Mouse (Mus musculus) MEL (cell line): ENCODE data around the gene Fbxo7. TPM values are rescaled to one million over a fixed set of nuclear protein-coding genes. Genes with fewer than 3 reads are reported as not detected.
A peak's percentile ranks its signal among the peaks of the same experiment; 100 is the strongest.

Experiments used
- DNase-seq: peaks from one replicate; pipeline ENCODE4 v3.0.0; 2011; ENCODE audit warnings: low read depth, low spot score
- H3K27ac ChIP-seq: 2 replicates; pipeline ENCODE4 v1.5.1; 2012; ENCODE audit warnings: low read depth, mild to moderate bottlenecking, control low read depth, low read length, moderate library complexity; ENCODE audit not compliant: control insufficient read depth
- H3K27me3 ChIP-seq, 2 experiments: fragments of 150-350 bp in 1 of 2; sonication (generic) in 1 of 2; 2 replicates each; pipeline ENCODE4 v1.6.1; 2012; ENCODE audit warnings: low read length in 2 of 2, mild to moderate bottlenecking in 2 of 2, improper control_type of control experiment in 1 of 2, moderate library complexity in 1 of 2; ENCODE audit not compliant: insufficient read depth in 2 of 2, control insufficient read depth in 1 of 2
- H3K36me3 ChIP-seq, 2 experiments: 2 replicates each; pipeline ENCODE4 v1.6.1; 2012 to 2014; ENCODE audit warnings: low read length in 2 of 2, improper control_type of control experiment in 1 of 2, inconsistent platforms in 1 of 2, mild to moderate bottlenecking in 1 of 2; ENCODE audit not compliant: insufficient read depth in 2 of 2, control insufficient read depth in 1 of 2
- H3K4me1 ChIP-seq, 2 experiments: fragments of 150-350 bp in 1 of 2; sonication (generic) in 1 of 2; 2 replicates each; pipeline ENCODE4 v1.6.1; 2012; ENCODE audit warnings: low read length in 2 of 2, improper control_type of control experiment in 1 of 2, mild to moderate bottlenecking in 1 of 2; ENCODE audit not compliant: insufficient read depth in 2 of 2, control insufficient read depth in 1 of 2
- H3K4me3 ChIP-seq, 2 experiments: fragments of 150-350 bp in 1 of 2; sonication (generic) in 1 of 2; 2 replicates each; pipeline ENCODE4 v1.5.1; 2012; ENCODE audit warnings: low read depth in 2 of 2, low read length in 2 of 2, mild to moderate bottlenecking in 2 of 2, moderate library complexity in 2 of 2, control low read depth in 1 of 2, improper control_type of control experiment in 1 of 2; ENCODE audit not compliant: control insufficient read depth in 1 of 2, insufficient read depth in 1 of 2
- H3K79me2 ChIP-seq: 2 replicates; pipeline ENCODE4 v1.6.1; 2012; ENCODE audit warnings: mild to moderate bottlenecking, low read length, moderate library complexity; ENCODE audit not compliant: control insufficient read depth, poor library complexity, insufficient read depth
- H3K9ac ChIP-seq: 2 replicates; pipeline ENCODE4 v1.6.1; 2012; ENCODE audit warnings: low read depth, mild to moderate bottlenecking, control low read depth, low read length, moderate library complexity; ENCODE audit not compliant: control insufficient read depth, poor library complexity, severe bottlenecking
- H3K9me3 ChIP-seq: fragments of 150-350 bp; sonication (generic); replicated peaks from 2 replicates; pipeline ENCODE4 v1.6.1; 2012; ENCODE audit warnings: mild to moderate bottlenecking, low read length, improper control_type of control experiment, moderate library complexity; ENCODE audit not compliant: insufficient read depth
- CHD2 ChIP-seq: IDR thresholded peaks from 2 replicates; pipeline ENCODE4 v1.6.1; 2011; ENCODE audit warnings: low read length, improper control_type of control experiment
- CTCF ChIP-seq, 3 experiments: IDR thresholded peaks in 2 of 3; conservative IDR thresholded peaks in 1 of 3; 2 replicates each; pipeline ENCODE4 v1.5.1; 2011 to 2012; ENCODE audit warnings: low read length in 3 of 3, low read depth in 2 of 3, mild to moderate bottlenecking in 2 of 3, improper control_type of control experiment in 1 of 3, inconsistent platforms in 1 of 3, mixed read lengths in 1 of 3, moderate library complexity in 1 of 3; ENCODE audit not compliant: control insufficient read depth in 1 of 3, insufficient read depth in 1 of 3, poor library complexity in 1 of 3, severe bottlenecking in 1 of 3
- E2F4 ChIP-seq: IDR thresholded peaks from 2 replicates; pipeline ENCODE4 v1.6.1; 2011; ENCODE audit warnings: low read depth, low read length, improper control_type of control experiment, borderline replicate concordance
- ELF1 ChIP-seq: IDR thresholded peaks from 2 replicates; pipeline ENCODE4 v1.6.1; 2014; ENCODE audit warnings: low read depth, mild to moderate bottlenecking, inconsistent platforms, low read length, improper control_type of control experiment, moderate library complexity
- EP300 ChIP-seq, 2 experiments: IDR thresholded peaks; 2 replicates each; pipeline ENCODE4 v1.6.1; 2011; ENCODE audit warnings: improper control_type of control experiment in 2 of 2, low read length in 2 of 2, low read depth in 1 of 2, mild to moderate bottlenecking in 1 of 2
- ETS1 ChIP-seq: IDR thresholded peaks from 2 replicates; pipeline ENCODE4 v1.6.1; 2012; ENCODE audit warnings: low read depth, mild to moderate bottlenecking, inconsistent platforms, low read length, improper control_type of control experiment, moderate library complexity
- HCFC1 ChIP-seq: IDR thresholded peaks from 2 replicates; pipeline ENCODE4 v1.6.1; 2012; ENCODE audit warnings: low read depth, mild to moderate bottlenecking, inconsistent platforms, low read length, improper control_type of control experiment, moderate library complexity
- MAFK ChIP-seq: IDR thresholded peaks from 2 replicates; pipeline ENCODE4 v1.6.1; 2011; ENCODE audit warnings: low read depth, mild to moderate bottlenecking, low read length, improper control_type of control experiment, borderline replicate concordance
- MAX ChIP-seq: IDR thresholded peaks from 2 replicates; pipeline ENCODE4 v1.6.1; 2011; ENCODE audit warnings: low read length, improper control_type of control experiment
- MAZ ChIP-seq: IDR thresholded peaks from 2 replicates; pipeline ENCODE4 v1.6.1; 2012; ENCODE audit warnings: low read depth, mild to moderate bottlenecking, inconsistent platforms, low read length, improper control_type of control experiment
- MEF2A ChIP-seq: IDR thresholded peaks from 2 replicates; pipeline ENCODE4 v1.6.1; 2014; ENCODE audit warnings: low read depth, mild to moderate bottlenecking, inconsistent platforms, low read length, improper control_type of control experiment; ENCODE audit not compliant: poor library complexity, insufficient replicate concordance, severe bottlenecking; ENCODE audit errors: extremely low read depth
- MXI1 ChIP-seq: IDR thresholded peaks from 2 replicates; pipeline ENCODE4 v1.6.1; 2011; ENCODE audit warnings: mild to moderate bottlenecking, low read depth, low read length, improper control_type of control experiment
- MYC ChIP-seq: IDR thresholded peaks from 2 replicates; pipeline ENCODE4 v1.6.1; 2011; ENCODE audit warnings: low read depth, mild to moderate bottlenecking, low read length, improper control_type of control experiment, moderate library complexity
- NELFE ChIP-seq: IDR thresholded peaks from 2 replicates; pipeline ENCODE4 v1.6.1; 2011; ENCODE audit warnings: low read depth, low read length, improper control_type of control experiment
- POLR2A ChIP-seq, 2 experiments: IDR thresholded peaks; 2 replicates each; pipeline ENCODE4 v1.6.1; 2011 to 2012; ENCODE audit warnings: low read length in 2 of 2, mild to moderate bottlenecking in 2 of 2, control low read depth in 1 of 2, improper control_type of control experiment in 1 of 2, low read depth in 1 of 2, moderate library complexity in 1 of 2; ENCODE audit not compliant: control insufficient read depth in 1 of 2, insufficient read depth in 1 of 2, poor library complexity in 1 of 2
- POLR2AphosphoS5 ChIP-seq: IDR thresholded peaks from 2 replicates; pipeline ENCODE4 v1.6.1; 2012; ENCODE audit warnings: low read depth, borderline replicate concordance, mild to moderate bottlenecking, inconsistent platforms, low read length, moderate library complexity, mixed read lengths
- RCOR1 ChIP-seq: IDR thresholded peaks from 2 replicates; pipeline ENCODE4 v1.6.1; 2012; ENCODE audit warnings: low read depth, mild to moderate bottlenecking, inconsistent platforms, low read length, improper control_type of control experiment
- TAL1 ChIP-seq: IDR thresholded peaks from 2 replicates; pipeline ENCODE4 v1.6.1; 2012; ENCODE audit warnings: mild to moderate bottlenecking, inconsistent platforms, low read length, moderate library complexity, mixed read lengths
- TBP ChIP-seq: IDR thresholded peaks from 2 replicates; pipeline ENCODE4 v1.8.0; 2011; ENCODE audit warnings: low read depth, low read length, improper control_type of control experiment
- TCF12 ChIP-seq: IDR thresholded peaks from 2 replicates; pipeline ENCODE4 v1.6.1; 2014; ENCODE audit warnings: low read depth, mild to moderate bottlenecking, inconsistent platforms, low read length, improper control_type of control experiment, moderate library complexity
- UBTF ChIP-seq: IDR thresholded peaks from 2 replicates; pipeline ENCODE4 v1.6.1; 2012; ENCODE audit warnings: low read depth, mild to moderate bottlenecking, inconsistent platforms, low read length, improper control_type of control experiment, moderate library complexity, borderline replicate concordance; ENCODE audit not compliant: insufficient read depth
- USF1 ChIP-seq: IDR thresholded peaks from 2 replicates; pipeline ENCODE4 v1.6.1; 2014; ENCODE audit warnings: low read depth, mild to moderate bottlenecking, inconsistent platforms, low read length, improper control_type of control experiment, moderate library complexity
- USF2 ChIP-seq, 2 experiments: IDR thresholded peaks; 2 replicates each; pipeline ENCODE4 v1.6.1; 2011 to 2012; ENCODE audit warnings: improper control_type of control experiment in 2 of 2, low read length in 2 of 2, borderline replicate concordance in 1 of 2, inconsistent platforms in 1 of 2, low read depth in 1 of 2, mild to moderate bottlenecking in 1 of 2; ENCODE audit not compliant: insufficient read depth in 1 of 2
- ZC3H11A ChIP-seq: IDR thresholded peaks from 2 replicates; pipeline ENCODE4 v1.6.1; 2012; ENCODE audit warnings: low read depth, mild to moderate bottlenecking, inconsistent platforms, low read length, improper control_type of control experiment
- ZNF384 ChIP-seq: IDR thresholded peaks from 2 replicates; pipeline ENCODE4 v1.6.1; 2012; ENCODE audit warnings: low read depth, mild to moderate bottlenecking, inconsistent platforms, low read length, improper control_type of control experiment
- polyA plus RNA-seq, 2 experiments: library from polyadenylated mRNA; stranded (reverse) in 1 of 2; unstranded in 1 of 2; fragments of >175 nt in 1 of 2; fragments of >200 nt in 1 of 2; gene quantifications; 2 replicates each; pipeline versions ENCODE4 v1.2.1 to v1.2.4; 2012; ENCODE audit warnings: low replicate concordance in 2 of 2, low read depth in 1 of 2; ENCODE audit not compliant: insufficient read length in 2 of 2, insufficient read depth in 1 of 2, missing spikeins in 1 of 2
- total RNA-seq: library from RNA; depleted of rRNA; stranded (reverse); fragments of 300-350 nt; gene quantifications from 2 replicates; pipeline ENCODE4 v1.2.3, GENCODE M21; 2012

Fbxo7 gene
- total and polyA plus RNA-seq, 3 experiments = 24.5 to 131 (median 34.8) TPM

- no peak overlapping the region for H3K27ac ChIP-seq
- TF ChIP-seq POLR2AphosphoS5 (no peak), MAX (no peak), MYC (no peak), UBTF (no peak), CHD2 (no peak)
These were observed 3.0 kb upstream of the Fbxo7 start for GRCm38 (mm10) chr10:86018813-86019212.

GRCm38 (mm10) chr10:86021408-86021748, 394 bp upstream of the Fbxo7 start:
- Histone ChIP-seq H3K4me1 (peaks cover 7 to 14% of the 10 kb centered on the region in 2 experiments), H3K4me3 (peak overlapping the region; percentile 36 to 100), H3K9me3 (no peaks in the 10 kb centered on the region), H3K9ac (peak overlapping the region; percentile 71), H3K79me2 (peaks cover 25% of the 10 kb centered on the region), H3K27ac (no peak overlapping the region), H3K36me3 (peaks cover 2 to 28% of the 10 kb centered on the region in 2 experiments; a peak in 3 of 4 replicates), H3K27me3 (no peaks in the 10 kb centered on the region; a peak in 2 of 4 replicates)
- no peak for DNase-seq
- TF ChIP-seq USF2 (IDR thresholded peaks at IDR 0.05; ENCODE audit: borderline replicate concordance in 1 of 2, insufficient read depth in 1 of 2, low read depth in 1 of 2, low read length in 2 of 2) = no peak
- no peak for TF ChIP-seq MEF2A
- TF ChIP-seq NELFE = no peak
- TF ChIP-seq HCFC1 = no peak

More at GRCm38 (mm10) chr10:86018813-86019212, 3.0 kb upstream of the Fbxo7 start:
- peaks cover 0 to 5% of the 10 kb centered on the region in 2 experiments; a peak in 3 of 4 replicates for H3K27me3 ChIP-seq
- H3K4me3 ChIP-seq = no peak overlapping the region
- H3K9ac ChIP-seq = no peak overlapping the region
- H3K79me2 ChIP-seq = peaks cover 17% of the 10 kb centered on the region
- no peaks in the 10 kb centered on the region for H3K9me3 ChIP-seq
- H3K4me1 ChIP-seq = peaks cover 3 to 9% of the 10 kb centered on the region in 2 experiments; a peak in 2 of 4 replicates
- peaks cover 0 to 13% of the 10 kb centered on the region in 2 experiments; a peak in 2 of 4 replicates for H3K36me3 ChIP-seq
- DNase-seq = no peak

GRCm38 (mm10) chr10:86022474-86022816, 673 bp downstream of the Fbxo7 start:
- peak overlapping the region; percentile 100 for H3K9ac ChIP-seq
- no peaks in the 10 kb centered on the region for H3K9me3 ChIP-seq
- no peak for DNase-seq
- H3K27me3 ChIP-seq = no peaks in the 10 kb centered on the region
- peaks cover 5 to 30% of the 10 kb centered on the region in 2 experiments; a peak in 3 of 4 replicates for H3K36me3 ChIP-seq
- H3K4me1 ChIP-seq = peaks cover 9 to 19% of the 10 kb centered on the region in 2 experiments
- peak overlapping the region; percentile 76 to 100 for H3K4me3 ChIP-seq
- peaks cover 27% of the 10 kb centered on the region for H3K79me2 ChIP-seq
- H3K27ac ChIP-seq = peak overlapping the region; percentile 92
- TF ChIP-seq CTCF (IDR thresholded peaks at IDR 0.05 in 2 of 3, conservative IDR thresholded peaks at IDR 0.05 in 1 of 3; ENCODE audit: control insufficient read depth in 1 of 3, insufficient read depth in 1 of 3, low read depth in 2 of 3, low read length in 3 of 3, poor library complexity in 1 of 3, severe bottlenecking in 1 of 3) (no peak), MAFK (0 out of 2 replicates have a peak, but pooled peaks have one; percentile 36), EP300 (IDR thresholded peaks at IDR 0.05; ENCODE audit: low read depth in 1 of 2, low read length in 2 of 2) (peak in 1 of 2 experiments; percentile 49; a peak in 1 of 4 replicates), USF1 (no peak; the same call in 1 of the 2 replicates), TCF12 (0 out of 2 replicates have a peak, but pooled peaks have one; percentile 22), TAL1 (no peak), RCOR1 (no peak), POLR2A (IDR thresholded peaks at IDR 0.05; ENCODE audit: control insufficient read depth in 1 of 2, insufficient read depth in 1 of 2, low read depth in 1 of 2, low read length in 2 of 2, poor library complexity in 1 of 2) (no peak), ETS1 (peak; percentile 32; the same call in 1 of the 2 replicates), CHD2 (no peak), TBP (0 out of 2 replicates have a peak, but pooled peaks have one; percentile 11), ELF1 (no peak), MXI1 (peak; percentile 6; the same call in 1 of the 2 replicates), MAZ (no peak), E2F4 (no peak), MYC (0 out of 2 replicates have a peak, but pooled peaks have one; percentile 15), ZC3H11A (no peak), ZNF384 (peak; percentile 55)
